Mouse (Mus musculus): ENCODE results near the gene Hmga1b. TPM values are rescaled to one million over a fixed set of nuclear protein-coding genes. Genes with fewer than 3 reads are reported as not detected.

Gene Hmga1b
- total RNA-seq, 2 experiments from 2014 or later = 10.1 to 14.6 TPM

Other genes with a start within 250 kb of the Hmga1b start
- gene Gcgr, start 232.1 kb upstream of the Hmga1b start, total RNA-seq (2021) = 1 to 10 TPM in 1 of 2 experiments, under 1 TPM in 1; 0.96 to 3.0 TPM
- 10 to 100 TPM; 46.6 to 57.8 TPM for gene Mcrip1, start 213.1 kb upstream of the Hmga1b start, total RNA-seq (2021)
- 1 to 10 TPM in 1 of 2 experiments, under 1 TPM in 1; 0.42 to 1.1 TPM for gene Ppp1r27, start 211.7 kb upstream of the Hmga1b start, total RNA-seq (2021)
- gene P4hb, start 189.5 kb upstream of the Hmga1b start, total RNA-seq (2021) = 100 to 1,000 TPM; 440 to 468 TPM
- 100 to 1,000 TPM; 326 to 340 TPM for gene Arhgdia, start 181.2 kb upstream of the Hmga1b start, total RNA-seq (2021)
- 10 to 100 TPM; 80.7 to 92.4 TPM for gene Alyref, start 164.4 kb upstream of the Hmga1b start, total RNA-seq (2021)
- gene Anapc11, start 164.4 kb upstream of the Hmga1b start, total RNA-seq (2021) = 10 to 100 TPM; 75.5 to 95.4 TPM
- gene Npb, start 154.3 kb upstream of the Hmga1b start, total RNA-seq (2021) = 1 to 10 TPM in 1 of 2 experiments, not detected in 1; 1.2 TPM
- 100 to 1,000 TPM; 300 to 301 TPM for gene Pcyt2, start 144.9 kb upstream of the Hmga1b start, total RNA-seq (2021)
- gene Sirt7, start 137.6 kb upstream of the Hmga1b start, total RNA-seq (2021) = 10 to 100 TPM; 34.3 to 70.6 TPM
- 10 to 100 TPM; 56.3 to 69.3 TPM for gene Mafg, start 129.2 kb upstream of the Hmga1b start, total RNA-seq (2021)
- 1 to 10 TPM; 1.4 to 2.1 TPM for gene Pycr1, start 119.0 kb upstream of the Hmga1b start, total RNA-seq (2021)
- gene Myadml2, start 114.6 kb upstream of the Hmga1b start, total RNA-seq (2021) = under 1 TPM in 1 of 2 experiments, not detected in 1; 0.99 TPM
- gene Notum, start 101.6 kb upstream of the Hmga1b start, total RNA-seq (2021) = 1 to 10 TPM; 2.8 to 6.6 TPM
- gene Aspscr1, start 89.8 kb upstream of the Hmga1b start, total RNA-seq (2021) = 10 to 100 TPM; 62.6 to 77.7 TPM
- gene Cenpx, start 49.1 kb upstream of the Hmga1b start, total RNA-seq (2021) = 10 to 100 TPM; 46.3 to 52.8 TPM
- gene Lrrc45, start 48.9 kb upstream of the Hmga1b start, total RNA-seq (2021) = 10 to 100 TPM; 24.6 to 30.3 TPM
- 10 to 100 TPM in 1 of 2 experiments, 1 to 10 TPM in 1; 6.6 to 15.5 TPM for gene Rac3, start 41.3 kb upstream of the Hmga1b start, total RNA-seq (2021)
- gene Dcxr, start 35.5 kb upstream of the Hmga1b start, total RNA-seq (2021) = 100 to 1,000 TPM in 1 of 2 experiments, 10 to 100 TPM in 1; 27.6 to 104 TPM
- 10 to 100 TPM in 1 of 2 experiments, 1 to 10 TPM in 1; 6.4 to 14.9 TPM for gene Cbr2, start 30.7 kb upstream of the Hmga1b start, total RNA-seq (2021)
- gene Rfng, start 21.4 kb downstream of the Hmga1b start, total RNA-seq (2021) = 10 to 100 TPM; 18.5 to 19.4 TPM
- 100 to 1,000 TPM; 118 to 138 TPM for gene Gps1, start 21.5 kb downstream of the Hmga1b start, total RNA-seq (2021)
- gene Dus1l, start 33.6 kb downstream of the Hmga1b start, total RNA-seq (2021) = 10 to 100 TPM; 47.8 to 57.2 TPM
- gene Fasn, start 61.8 kb downstream of the Hmga1b start, total RNA-seq (2021) = 1,000 to 10,000 TPM; 2,155 to 5,020 TPM
- gene Ccdc57, start 170.1 kb downstream of the Hmga1b start, total RNA-seq (2021) = 10 to 100 TPM; 12.8 to 21.3 TPM
- 1 to 10 TPM; 1.3 to 4.4 TPM for gene Slc16a3, start 185.7 kb downstream of the Hmga1b start, total RNA-seq (2021)
- 100 to 1,000 TPM; 108 to 127 TPM for gene Csnk1d, start 228.5 kb downstream of the Hmga1b start, total RNA-seq (2021)